Mouse (Mus musculus) stomach, postnatal 0 days (tissue): ENCODE measurements around the gene Slc27a2. TPM values are rescaled to one million over a fixed set of nuclear protein-coding genes. Genes with fewer than 3 reads are reported as not detected.
"Not testable (repeated sequence)": the region's sequence is repeated elsewhere in the genome, so short reads cannot be mapped to it uniquely, and the experiment has no call there.

Source experiments
- ATAC-seq: fragments of 200-750 bp; cut with Nextera tagmentation; 2 replicates; pipeline ENCODE4 v1.8.0; 2017; ENCODE audit not compliant: low FRiP score, low TSS enrichment
- DNase-seq: peaks from one replicate; pipeline ENCODE4 v3.0.0-alpha.2; 2016; ENCODE audit warnings: low spot score
- H3K27ac ChIP-seq: fragments of 300-500 bp; sonication (generic); replicated peaks from 2 replicates; pipeline ENCODE4 v1.5.1; 2014; ENCODE audit warnings: mild to moderate bottlenecking, control low read depth
- H3K27me3 ChIP-seq: fragments of 300-500 bp; sonication (generic); 2 replicates; pipeline ENCODE4 v1.6.1; 2014; ENCODE audit warnings: low read length; ENCODE audit not compliant: control insufficient read depth, insufficient read depth
- H3K36me3 ChIP-seq: fragments of 300-500 bp; sonication (generic); 2 replicates; pipeline ENCODE4 v1.6.1; 2014; ENCODE audit warnings: low read length, mixed read lengths; ENCODE audit not compliant: control insufficient read depth, insufficient read depth
- H3K4me1 ChIP-seq: fragments of 300-500 bp; sonication (generic); replicated peaks from 2 replicates; pipeline ENCODE4 v1.6.1; 2014; ENCODE audit warnings: antibody characterized with exemption; ENCODE audit not compliant: control insufficient read depth, insufficient read depth
- H3K4me2 ChIP-seq: fragments of 300-500 bp; sonication (generic); replicated peaks from 2 replicates; pipeline ENCODE4 v1.6.1; 2014; ENCODE audit warnings: low read depth, mild to moderate bottlenecking, control low read depth, moderate library complexity
- H3K4me3 ChIP-seq: fragments of 300-500 bp; sonication (generic); 2 replicates; pipeline ENCODE4 v1.5.1; 2014; ENCODE audit warnings: low read depth, low read length, control low read depth
- H3K9ac ChIP-seq: fragments of 300-500 bp; sonication (generic); 2 replicates; pipeline ENCODE4 v1.6.1; 2014; ENCODE audit warnings: mild to moderate bottlenecking, low read length, control low read depth, mixed read lengths
- H3K9me3 ChIP-seq: fragments of 300-500 bp; sonication (generic); 2 replicates; pipeline ENCODE4 v1.6.1; 2016; ENCODE audit warnings: low read length; ENCODE audit not compliant: control insufficient read depth
- CTCF ChIP-seq: IDR thresholded peaks from 2 replicates; pipeline ENCODE4 v1.5.1; 2016; ENCODE audit warnings: antibody characterized with exemption, low read depth, mild to moderate bottlenecking, moderate library complexity
- EP300 ChIP-seq: optimal IDR thresholded peaks from 2 replicates; pipeline ENCODE3; 2016; ENCODE audit warnings: antibody characterized with exemption
- WGBS: fragments of 180-500 bp; shearing (Covaris S2); extraction: QIAGEN DNeasy Blood & Tissue Kit; methylation state at CpG from one replicate; pipeline ENCODE4 v1.1.7; 2014; 5-methylcytosine and 5-hydroxymethylcytosine counted together
- polyA plus RNA-seq: library from polyadenylated mRNA; unstranded; fragments of >200 nt; fragmentation: Nextera tagmentation; extraction: Ambion mirVana; gene quantifications from 2 replicates; pipeline ENCODE4 v1.2.1, GENCODE M21; 2015

The Slc27a2 gene
- polyA plus RNA-seq, 1 experiment from 2014 or later: 1.1 TPM

DNA sequence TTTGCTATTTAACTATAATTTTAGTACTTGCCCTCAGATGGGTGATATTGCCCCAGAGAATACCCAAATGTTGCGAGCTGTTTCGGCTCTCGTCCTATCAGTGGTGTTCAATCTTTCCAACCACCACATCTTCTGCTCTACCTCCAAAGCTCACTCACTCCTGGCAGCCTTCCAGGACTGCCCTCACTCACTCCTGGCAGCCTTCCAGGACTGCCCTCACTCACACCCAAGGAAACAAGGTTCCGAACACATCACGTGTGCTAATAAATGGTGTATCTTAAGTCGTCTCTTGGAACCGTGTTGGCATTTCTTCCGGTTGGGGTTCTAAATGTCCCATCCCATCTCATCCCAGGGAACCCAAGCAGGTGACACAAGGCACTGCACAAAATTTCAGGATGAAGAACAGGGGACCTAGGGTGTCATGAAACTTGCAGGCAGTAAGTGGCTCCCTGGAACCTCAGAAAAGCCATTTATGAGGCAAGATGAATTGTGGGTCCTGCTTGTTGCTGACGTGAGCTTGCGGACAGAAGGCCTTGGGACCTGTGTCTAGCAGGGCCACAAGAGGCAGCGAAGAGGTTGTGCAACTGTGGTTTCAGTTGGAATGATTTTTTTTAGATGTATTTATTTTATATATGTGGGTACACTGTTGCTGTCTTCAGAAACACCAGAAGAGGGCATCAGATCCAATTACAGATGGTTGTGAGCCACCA is 32.2 kb upstream of the Slc27a2 start:
- ATAC-seq: no peak
- Histone ChIP-seq H3K27ac (no peak overlapping the region), H3K9ac (no peak overlapping the region), H3K36me3 (no peaks in the 10 kb centered on the region), H3K4me2 (no peak overlapping the region), H3K4me1 (no peaks in the 10 kb centered on the region), H3K4me3 (no peak overlapping the region), H3K9me3 (no peaks in the 10 kb centered on the region), H3K27me3 (no peaks in the 10 kb centered on the region)
- WGBS: 73% methylated on average over 11 of the region's 11 CpGs
- peak; percentile 5; the same call in 1 of the 2 replicates for TF ChIP-seq CTCF
- no peak for TF ChIP-seq EP300
- no peak for DNase-seq

DNA sequence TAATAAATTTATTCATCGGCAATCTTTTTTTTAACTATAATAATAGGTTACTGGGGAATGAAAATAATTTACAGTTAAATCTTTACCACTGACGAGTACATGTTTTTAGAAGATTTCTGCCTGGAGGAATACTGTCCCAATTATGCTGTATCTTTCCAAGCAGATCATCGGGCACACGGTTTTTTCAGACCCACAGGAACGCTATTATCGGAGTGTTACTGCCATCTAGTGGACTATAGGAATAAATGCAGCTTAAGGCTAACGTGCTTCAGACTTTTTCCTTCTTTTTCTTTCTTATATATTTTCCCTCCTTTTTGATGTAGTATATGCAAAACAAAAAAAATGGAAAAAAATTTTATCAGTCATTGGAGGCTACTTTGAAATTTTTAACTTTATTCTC is 31.4 kb upstream of the Slc27a2 start:
- Histone ChIP-seq H3K4me3 (no peak overlapping the region), H3K36me3 (no peaks in the 10 kb centered on the region), H3K9ac (no peak overlapping the region), H3K9me3 (no peaks in the 10 kb centered on the region), H3K27me3 (no peaks in the 10 kb centered on the region), H3K27ac (no peak overlapping the region), H3K4me2 (no peak overlapping the region), H3K4me1 (no peaks in the 10 kb centered on the region)
- WGBS: 14% methylated on average over 7 of the region's 7 CpGs
- ATAC-seq (no peak), DNase-seq (no peak)
- no peak for TF ChIP-seq EP300
- TF ChIP-seq CTCF: peak; percentile 92

DNA sequence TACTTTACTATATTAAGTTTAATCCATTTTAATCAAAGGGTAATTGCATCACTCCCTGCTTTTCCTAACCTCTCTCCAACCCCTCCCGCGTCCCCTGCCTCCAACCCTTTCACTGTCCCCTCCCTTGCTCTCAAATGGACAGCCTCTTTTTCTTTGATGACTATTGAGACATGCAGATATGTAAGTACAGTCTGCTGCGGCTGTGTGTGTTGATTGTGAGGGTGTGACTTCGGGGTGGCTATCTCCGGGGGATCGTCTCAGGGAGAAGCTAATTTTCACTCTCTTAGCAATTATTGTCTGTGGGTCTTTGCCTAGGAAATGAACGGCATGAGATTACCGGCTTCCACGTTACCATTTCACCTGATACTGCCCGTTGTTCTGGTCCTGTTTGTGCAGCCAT is 30.7 kb upstream of the Slc27a2 start:
- H3K4me1 ChIP-seq: no peaks in the 10 kb centered on the region
- no peaks in the 10 kb centered on the region for H3K36me3 ChIP-seq
- H3K4me2 ChIP-seq: no peak overlapping the region
- DNase-seq (no peak), ATAC-seq (no peak)
- no peak overlapping the region for H3K27ac ChIP-seq
- TF ChIP-seq EP300: no peak
- no peak for TF ChIP-seq CTCF
- H3K9ac ChIP-seq: no peak overlapping the region
- H3K4me3 ChIP-seq: no peak overlapping the region
- H3K27me3 ChIP-seq: no peaks in the 10 kb centered on the region
- no peaks in the 10 kb centered on the region for H3K9me3 ChIP-seq
- 63% methylated on average over 10 of the region's 10 CpGs for WGBS

DNA sequence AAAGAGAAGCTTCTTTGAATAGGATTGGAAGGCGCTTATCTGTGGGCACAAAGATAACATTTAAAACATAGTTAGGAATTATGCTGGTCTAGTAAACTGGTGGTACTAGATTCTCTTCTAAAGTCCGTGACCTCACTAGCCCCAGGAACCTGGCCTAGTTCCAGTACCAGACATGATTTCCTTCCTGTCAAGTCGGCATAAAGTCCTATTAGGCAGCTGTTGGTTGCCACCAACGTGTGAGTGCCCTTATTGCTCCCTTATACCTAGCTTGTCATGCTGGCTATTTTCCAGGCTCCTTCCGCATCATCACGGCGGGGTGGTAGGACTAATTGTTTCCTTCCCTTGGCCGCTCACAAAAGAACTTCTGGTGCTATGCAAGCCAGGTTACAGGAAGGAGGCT is 30.2 kb upstream of the Slc27a2 start:
- WGBS: 70% methylated on average over 8 of the region's 8 CpGs
- H3K27ac ChIP-seq: no peak overlapping the region
- H3K36me3 ChIP-seq: no peaks in the 10 kb centered on the region
- H3K4me3 ChIP-seq: no peak overlapping the region
- TF ChIP-seq EP300 (no peak), CTCF (no peak)
- no peaks in the 10 kb centered on the region for H3K4me1 ChIP-seq
- no peak for DNase-seq
- no peaks in the 10 kb centered on the region for H3K27me3 ChIP-seq
- H3K9ac ChIP-seq: no peak overlapping the region
- ATAC-seq: no peak
- H3K4me2 ChIP-seq: no peak overlapping the region
- H3K9me3 ChIP-seq: no peaks in the 10 kb centered on the region

DNA sequence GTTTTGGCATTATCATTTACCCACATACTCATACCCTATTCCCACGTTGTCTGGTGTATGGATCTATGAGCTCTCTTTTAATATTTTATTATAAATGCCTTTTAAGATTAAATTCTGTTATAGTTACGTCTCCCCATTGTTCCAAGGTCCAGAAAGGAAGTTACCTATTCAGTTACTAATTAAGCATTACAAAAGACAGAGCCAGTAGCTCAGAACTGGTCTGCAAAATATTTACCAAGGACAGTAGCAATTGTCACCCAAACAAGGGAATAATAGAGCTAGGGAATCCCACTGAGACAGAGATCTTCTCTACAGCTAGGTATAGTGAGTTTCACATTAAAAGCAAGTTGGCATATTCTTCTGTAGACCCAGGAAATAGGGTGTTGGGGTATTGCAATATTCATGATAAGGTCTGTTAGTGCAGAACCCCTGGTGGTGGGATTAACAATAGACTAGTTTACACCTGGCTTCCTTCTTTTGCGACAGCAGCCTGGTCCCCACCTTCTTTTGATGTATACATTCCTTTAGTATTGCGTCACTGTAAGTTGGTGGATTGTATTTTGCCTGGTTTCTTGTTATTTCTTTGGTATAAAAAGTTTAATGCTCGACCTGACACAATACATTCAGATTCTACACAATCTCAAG is 29.0 kb upstream of the Slc27a2 start:
- not testable (repeated sequence) for H3K36me3 ChIP-seq, H3K9me3 ChIP-seq, H3K4me3 ChIP-seq, H3K4me2 ChIP-seq, H3K4me1 ChIP-seq, ATAC-seq, H3K27ac ChIP-seq, DNase-seq, H3K9ac ChIP-seq, H3K27me3 ChIP-seq
- WGBS: 48% methylated on average over 5 of the region's 5 CpGs

DNA sequence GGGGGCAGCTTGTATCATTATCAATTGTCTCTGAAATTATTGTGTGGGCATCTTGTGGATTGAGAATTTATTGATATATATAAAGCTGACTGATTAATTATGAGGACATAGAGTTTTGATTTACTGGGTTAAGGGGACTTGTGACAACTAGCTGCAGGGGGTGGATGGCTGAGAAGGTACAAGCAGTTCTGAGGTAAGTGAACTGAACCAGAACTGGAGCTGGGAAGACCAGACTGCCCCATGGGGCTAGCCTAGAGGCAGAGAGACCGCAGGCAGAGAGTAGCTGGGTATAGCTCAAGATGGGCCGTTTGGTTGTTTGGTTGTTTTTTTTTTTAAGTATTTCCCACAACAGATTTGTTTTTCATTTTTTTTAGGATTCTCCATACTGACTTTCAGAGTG is 27.9 kb upstream of the Slc27a2 start:
- Histone ChIP-seq H3K9ac (no peak overlapping the region), H3K4me3 (no peak overlapping the region), H3K4me2 (no peak overlapping the region), H3K27me3 (no peaks in the 10 kb centered on the region), H3K27ac (no peak overlapping the region), H3K4me1 (no peaks in the 10 kb centered on the region), H3K9me3 (no peaks in the 10 kb centered on the region), H3K36me3 (no peaks in the 10 kb centered on the region)
- WGBS: 83% methylated on average over 2 of the region's 2 CpGs
- ATAC-seq (no peak), DNase-seq (no peak)
- no peak for TF ChIP-seq CTCF
- no peak for TF ChIP-seq EP300
